Mouse (Mus musculus) embryo, embryonic 11 days (tissue): ENCODE data around the gene Atp2b4.

Source experiments
- DNase-seq: peaks from one replicate; pipeline ENCODE4 v3.0.0-alpha.2; 2015

Gene Atp2b4

GRCm38 (mm10) chr1:133800948-133801393, at the start of gene Atp2b4:
Atp2b4 (minus strand) TSS chr1:133801041.
- peak; percentile 92 for DNase-seq

- no peak for DNase-seq
These were observed 43.9 kb upstream of the Atp2b4 start for GRCm38 (mm10) chr1:133844734-133845133.

DNA sequence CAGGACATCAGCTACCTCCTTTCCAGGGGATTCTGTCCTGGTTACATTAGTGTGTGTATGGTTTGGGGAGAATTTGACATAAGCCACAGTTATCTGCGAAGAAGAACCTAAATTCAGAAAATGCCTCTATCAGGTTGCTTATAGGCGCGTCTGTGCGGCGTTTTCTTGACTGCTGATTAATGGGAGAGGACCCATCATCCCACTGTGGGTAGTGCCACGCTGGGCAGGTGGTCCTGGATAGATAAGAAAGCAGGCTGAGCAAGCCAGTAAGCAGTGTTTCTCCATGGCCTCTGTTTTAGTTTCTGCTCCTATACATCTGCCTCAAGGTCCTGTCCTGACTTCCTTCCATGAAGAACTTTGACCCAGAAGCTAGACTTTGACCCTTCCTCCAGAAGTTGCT, 43.1 kb upstream of the Atp2b4 start:
- DNase-seq, result no peak

DNA sequence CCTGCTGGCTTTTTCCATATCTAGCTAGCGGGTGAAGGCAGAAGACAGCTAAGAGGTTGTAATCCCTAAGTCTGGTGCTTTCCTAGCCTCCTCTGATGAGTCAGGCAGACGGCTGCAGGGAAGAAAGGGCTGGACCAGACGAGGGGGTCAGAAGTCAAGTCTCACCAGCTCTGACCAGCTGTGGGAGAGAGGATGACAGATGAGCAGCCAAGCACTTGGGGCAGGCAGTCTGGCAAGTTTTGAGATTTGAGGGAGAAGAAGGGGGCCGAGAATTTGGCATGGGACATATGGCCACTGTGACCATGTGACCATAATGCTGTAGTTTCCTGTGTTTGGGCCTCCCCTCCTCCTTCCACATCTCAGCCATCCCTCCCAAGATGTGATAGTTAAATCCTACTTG, 42.5 kb upstream of the Atp2b4 start:
- DNase-seq, result no peak

DNA sequence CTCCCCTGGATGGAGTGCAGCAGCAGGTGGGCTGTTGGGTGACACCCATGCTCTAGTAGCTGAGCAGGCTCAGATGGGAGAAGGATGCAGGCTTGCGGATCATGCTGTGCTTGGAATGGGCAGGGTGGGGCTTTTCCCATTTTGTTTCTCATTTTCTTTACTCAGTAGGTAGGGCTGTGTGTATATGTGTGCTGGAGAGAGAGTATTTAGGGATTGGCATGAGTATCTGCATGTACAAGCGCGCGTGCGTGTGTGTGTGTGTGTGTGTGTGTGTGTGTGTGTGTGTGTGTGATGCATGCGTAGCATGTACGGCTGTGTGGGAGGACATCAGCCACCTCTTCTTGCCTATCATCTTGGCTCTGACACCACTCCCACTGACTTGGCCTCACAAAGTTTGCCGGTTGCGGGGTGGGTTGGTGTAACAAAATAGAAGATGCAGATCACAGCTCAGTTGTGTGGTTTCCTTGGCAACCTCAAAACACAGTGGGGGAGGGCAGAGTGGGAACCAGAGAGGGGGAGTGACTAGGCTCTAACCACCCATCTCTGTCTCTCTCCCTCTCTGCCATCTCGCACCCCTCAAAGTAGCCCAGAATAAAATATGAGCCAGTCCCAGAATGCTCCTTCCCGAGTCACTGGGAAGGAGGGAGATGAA, 41.4 kb upstream of the Atp2b4 start:
- DNase-seq, result no peak

GRCm38 (mm10) chr1:133841171-133841926, 40.5 kb upstream of the Atp2b4 start:
- DNase-seq, result no peak

DNA sequence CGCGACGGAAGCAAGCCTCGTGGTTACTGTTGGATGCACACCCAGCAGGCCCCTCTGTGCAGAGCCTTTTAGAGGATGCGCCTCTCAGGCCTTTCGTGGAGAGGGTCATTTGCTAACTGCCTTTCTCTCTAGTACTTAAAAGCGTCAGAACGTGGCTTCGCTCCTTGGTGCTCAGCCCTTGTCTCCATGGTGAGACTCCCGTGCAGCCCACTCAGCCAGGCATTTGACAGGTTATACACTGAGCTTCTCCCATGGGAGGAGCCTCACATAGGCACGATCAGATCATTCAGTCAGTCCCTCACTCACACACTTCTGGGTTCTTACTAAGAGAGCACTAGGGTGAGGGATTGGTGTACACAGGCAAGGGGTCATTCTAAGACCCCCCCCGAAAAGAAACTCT, 39.7 kb upstream of the Atp2b4 start:
- no peak for DNase-seq

GRCm38 (mm10) chr1:133834309-133834708, 33.5 kb upstream of the Atp2b4 start:
- DNase-seq, result no peak

- no peak for DNase-seq
These were observed 31.9 kb upstream of the Atp2b4 start for GRCm38 (mm10) chr1:133832781-133833180.

- no peak for DNase-seq
These were observed 25.4 kb upstream of the Atp2b4 start for GRCm38 (mm10) chr1:133826193-133826592.

DNA sequence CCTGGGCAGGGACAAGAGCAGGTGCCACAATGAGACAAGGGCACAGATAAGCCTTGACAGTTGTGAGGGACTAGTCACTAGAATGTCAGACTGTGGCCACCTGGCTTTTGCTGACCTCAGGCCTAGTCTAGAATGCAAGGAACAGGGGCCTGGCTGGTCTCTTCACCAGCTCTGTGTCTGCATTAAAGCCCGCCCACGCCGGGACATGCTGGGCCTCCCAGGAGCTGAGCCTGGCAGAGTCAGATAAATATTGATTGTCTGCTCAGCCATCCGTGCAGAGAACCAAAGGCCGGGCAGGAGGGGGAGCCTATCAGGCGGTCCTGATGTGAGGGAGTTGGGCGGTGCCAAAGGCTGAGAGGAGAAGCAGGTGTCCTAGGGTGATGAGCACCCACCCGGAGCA, 24.7 kb upstream of the Atp2b4 start:
- peak; percentile 81 for DNase-seq

DNA sequence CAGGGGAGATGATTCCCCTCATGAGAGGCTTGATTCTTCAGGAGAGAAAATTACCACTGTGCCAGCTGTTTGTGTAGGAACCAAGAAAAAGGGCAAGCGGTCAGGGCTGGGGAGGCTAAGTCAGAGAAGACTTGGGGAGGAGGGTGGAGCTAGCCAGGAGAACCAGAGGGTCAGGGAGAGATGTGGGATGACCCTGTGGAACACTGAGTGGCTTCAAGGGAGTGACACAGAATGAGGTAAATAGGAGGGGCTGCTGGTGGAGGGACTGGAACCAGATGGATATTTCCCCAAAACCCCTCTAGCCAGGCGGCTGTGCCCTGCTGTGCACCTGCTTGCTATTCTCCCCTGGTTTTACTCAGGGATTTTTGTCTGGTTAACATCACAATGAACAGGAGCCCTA, 24.3 kb upstream of the Atp2b4 start:
- no peak for DNase-seq

DNA sequence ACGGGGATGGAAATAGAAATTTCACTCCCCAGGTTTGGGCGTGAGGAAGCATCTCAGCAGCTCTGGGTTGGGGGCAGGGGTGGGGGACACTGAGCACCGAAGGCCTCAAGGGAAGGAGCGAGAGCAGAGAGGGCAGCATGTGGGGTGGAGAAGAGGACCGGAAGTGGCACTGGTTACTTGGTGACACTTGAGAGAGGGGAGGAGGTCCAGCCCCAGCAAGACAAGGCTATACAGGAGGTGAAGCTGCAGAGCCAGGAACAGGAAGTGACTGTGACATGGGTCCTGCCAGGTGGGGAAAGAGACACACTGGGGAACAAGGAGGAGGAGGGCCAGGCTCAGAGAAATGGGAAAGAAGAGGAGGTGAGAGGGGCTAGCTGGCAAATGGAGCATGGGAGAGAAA, 20.3 kb upstream of the Atp2b4 start:
- DNase-seq, result no peak

- DNase-seq, result no peak
These were observed 19.3 kb upstream of the Atp2b4 start for GRCm38 (mm10) chr1:133820100-133820499.

DNA sequence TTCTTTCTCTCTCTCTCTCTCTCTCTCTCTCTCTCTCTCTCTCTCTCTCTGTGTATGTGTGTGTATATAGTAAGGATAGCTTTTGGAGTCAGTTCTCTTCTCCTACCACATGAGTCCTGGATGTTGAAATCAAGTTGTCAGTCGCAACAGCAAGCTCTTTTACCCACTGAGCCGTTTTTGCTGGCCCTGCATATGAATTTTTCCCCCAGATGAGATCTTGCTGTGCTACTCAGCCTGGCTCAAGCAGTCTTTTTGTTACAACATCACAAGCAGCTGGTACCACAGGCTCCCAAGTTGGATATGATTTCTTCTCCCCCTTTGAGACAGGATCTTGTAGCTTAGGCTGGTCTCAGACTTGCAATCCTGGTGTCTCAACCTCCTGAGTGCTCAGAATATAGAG, 17.7 kb upstream of the Atp2b4 start:
- DNase-seq, result no peak

DNA sequence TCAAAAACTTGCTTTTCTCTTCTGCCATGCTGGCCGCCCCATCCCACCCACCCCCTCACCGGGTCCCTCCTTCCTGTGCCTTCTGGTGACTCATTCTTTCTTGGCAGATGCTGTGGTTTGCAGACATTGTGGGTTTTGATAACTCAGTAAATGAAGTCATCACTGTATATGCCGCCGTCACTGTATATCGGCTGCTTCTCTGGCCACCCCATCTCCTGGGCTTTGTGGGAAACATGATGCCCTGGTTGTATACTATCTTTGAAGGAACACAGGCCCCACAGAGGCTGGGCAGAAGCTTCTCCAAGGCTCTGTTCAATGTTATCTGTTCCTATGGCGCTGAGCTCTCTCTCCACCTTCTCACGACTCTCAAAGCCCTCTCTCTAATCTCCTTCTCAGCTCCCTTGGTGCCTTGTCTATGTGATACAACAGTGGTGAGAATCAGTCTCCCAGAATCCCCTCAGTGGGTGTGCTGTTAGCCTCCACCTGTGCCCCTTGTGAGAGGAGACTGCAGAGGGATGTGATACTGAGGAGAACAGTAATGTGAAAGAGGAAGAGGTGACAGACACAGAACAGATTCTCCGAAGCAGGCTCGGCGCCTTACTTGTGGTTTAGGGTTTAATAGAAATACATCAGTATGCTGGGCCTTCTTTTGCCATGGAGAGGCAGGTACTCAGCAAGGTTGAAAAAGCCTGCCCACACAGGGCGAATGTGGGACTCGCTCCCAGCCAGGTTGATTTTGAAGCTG, 15.1 kb upstream of the Atp2b4 start:
- no peak for DNase-seq

- no peak for DNase-seq
These were observed 8.5 kb upstream of the Atp2b4 start for GRCm38 (mm10) chr1:133809376-133809775.

DNA sequence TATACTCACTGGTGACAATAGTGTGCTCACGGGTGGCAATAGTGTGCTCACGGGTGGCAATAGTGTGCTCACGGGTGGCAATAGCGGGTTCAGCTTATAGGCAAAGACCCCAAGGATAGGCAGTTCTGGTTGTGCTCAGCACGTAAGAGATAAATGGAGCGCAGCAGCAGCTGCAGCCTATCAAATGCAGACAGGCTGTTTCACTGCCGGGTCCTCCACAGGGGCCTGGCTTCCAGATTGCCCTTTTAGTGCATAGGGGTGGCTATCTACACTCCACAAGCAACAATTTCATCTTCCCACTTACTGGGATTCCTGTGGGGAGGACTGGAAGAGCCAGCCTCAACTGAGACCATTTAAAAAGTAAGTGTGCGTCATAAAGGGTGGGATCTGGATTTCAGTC, 7.2 kb upstream of the Atp2b4 start:
- no peak for DNase-seq

DNA sequence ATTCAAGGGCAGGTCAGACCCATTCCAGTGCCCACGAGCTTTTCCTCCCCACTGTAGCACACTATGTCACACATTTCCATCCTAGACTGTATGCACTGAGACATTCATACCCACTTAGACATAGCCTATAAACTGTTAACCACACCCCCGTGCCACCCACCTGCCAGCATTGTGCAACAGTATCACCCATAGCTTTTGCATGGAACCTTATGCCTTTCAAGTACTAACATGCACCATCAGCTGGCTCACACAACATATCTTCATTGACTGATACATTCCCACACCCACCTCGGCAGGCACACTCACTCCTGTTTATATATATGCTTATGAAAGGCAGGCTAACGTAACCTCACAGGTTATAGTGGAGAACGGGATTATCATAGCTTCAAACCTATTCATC, 902 bp upstream of the Atp2b4 start:
- no peak for DNase-seq

- DNase-seq, result peak; percentile 32
These were observed 329 bp downstream of the Atp2b4 start for GRCm38 (mm10) chr1:133800512-133800911.

- DNase-seq, result peak; percentile 48
These were observed 975 bp downstream of the Atp2b4 start for GRCm38 (mm10) chr1:133799686-133800445.

DNA sequence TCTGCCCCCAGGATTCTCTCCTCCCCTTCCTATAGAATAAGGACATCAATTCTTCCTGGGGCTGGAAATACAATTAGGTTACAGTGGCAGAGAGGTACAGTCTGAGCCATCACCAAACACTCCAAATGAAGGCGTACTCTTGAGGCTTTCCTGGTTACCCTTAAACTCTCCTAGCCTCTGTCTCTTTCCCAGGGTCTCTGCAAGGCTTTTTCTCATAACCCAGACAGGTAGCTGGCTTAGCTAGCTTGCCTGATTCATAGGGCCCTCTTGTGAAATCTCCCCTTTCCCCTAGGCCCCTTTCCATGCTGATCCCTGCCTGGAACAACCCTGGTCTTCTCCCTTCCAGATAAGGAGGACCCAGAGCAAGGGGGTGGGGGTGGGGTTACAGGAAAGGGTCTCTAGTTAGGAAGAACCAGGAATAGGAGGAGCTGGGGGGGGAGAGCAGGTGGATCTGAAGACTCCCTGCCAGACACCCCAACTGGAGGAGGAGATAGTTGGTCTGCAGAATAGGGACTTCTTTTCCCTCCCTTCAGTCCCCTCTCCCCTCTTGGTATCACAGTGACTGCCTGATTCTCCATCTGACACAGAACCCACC, 1.9 kb downstream of the Atp2b4 start:
- no peak for DNase-seq
